Mouse (Mus musculus): ENCODE results near the gene Snapc3. TPM values are rescaled to one million over a fixed set of nuclear protein-coding genes. Genes with fewer than 3 reads are reported as not detected.

Snapc3 gene
- polyA plus RNA-seq (2011; ENCODE audit: insufficient read depth, insufficient read length, low replicate concordance, missing spikeins), result 9.8 and 22.3 TPM in 2 replicates

- Histone ChIP-seq H3K4me3 (replicated peaks; ENCODE audit: control insufficient read depth, low read depth, low read length) (peak within 1 kb of the TSS; percentile 99), H3K4me1 (ENCODE audit: control insufficient read depth, insufficient read depth, low read length) (no peaks in the 10 kb centered on the region; the same call in 1 of the 2 replicates), H3K27ac (ENCODE audit: control insufficient read depth, insufficient read depth, low read depth, low read length, poor library complexity) (peak within 1 kb of the TSS; percentile 16)
- under 1% methylated on average over 41 of the region's 41 CpGs for WGBS
- TF ChIP-seq POLR2A (IDR thresholded peaks at IDR 0.05; ENCODE audit: borderline replicate concordance, control insufficient read depth, low read depth, low read length), result peak; percentile 88; the same call in 1 of the 2 replicates
- no peak for TF ChIP-seq CTCF (IDR thresholded peaks at IDR 0.05; ENCODE audit: control insufficient read depth, insufficient read depth, low read length)
Observed at GRCm38 (mm10) chr4:83417160-83417819, at the start of gene Snapc3. TSS of gene Snapc3 (plus strand) at chr4:83417724.

- TF ChIP-seq POLR2A (IDR thresholded peaks at IDR 0.05; ENCODE audit: borderline replicate concordance, control insufficient read depth, low read depth, low read length) (no peak), CTCF (IDR thresholded peaks at IDR 0.05; ENCODE audit: control insufficient read depth, insufficient read depth, low read length) (no peak)
- H3K27ac ChIP-seq (ENCODE audit: control insufficient read depth, insufficient read depth, low read depth, low read length, poor library complexity), result no peak overlapping the region
- H3K4me1 ChIP-seq (ENCODE audit: control insufficient read depth, insufficient read depth, low read length), result no peaks in the 10 kb centered on the region; the same call in 1 of the 2 replicates
- 68% methylated on average over 4 of the region's 4 CpGs for WGBS
- H3K4me3 ChIP-seq (replicated peaks; ENCODE audit: control insufficient read depth, low read depth, low read length), result no peak overlapping the region
Observed at GRCm38 (mm10) chr4:83373381-83373780, 44.1 kb upstream of the Snapc3 start.

DNA sequence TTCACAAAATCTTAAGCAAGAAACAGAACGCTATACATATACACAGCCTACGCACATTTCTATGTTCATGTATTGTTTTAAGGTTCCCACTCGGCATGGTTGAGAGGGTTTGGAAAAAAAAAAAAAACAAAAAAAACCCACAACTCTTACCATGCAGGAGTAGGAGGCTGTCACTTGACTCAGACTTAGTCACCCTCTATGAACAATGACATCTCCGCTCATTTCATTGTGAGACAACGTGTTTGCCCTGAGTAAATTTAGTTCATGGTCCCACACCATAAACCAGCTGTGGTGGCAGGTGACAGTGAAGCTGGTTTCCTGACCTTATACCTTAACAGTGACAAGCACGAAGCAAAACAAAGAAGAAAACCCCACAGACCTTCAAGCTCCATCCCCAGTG lies 41.9 kb upstream of the Snapc3 start:
- no peak overlapping the region for H3K27ac ChIP-seq (ENCODE audit: control insufficient read depth, insufficient read depth, low read depth, low read length, poor library complexity)
- no peaks in the 10 kb centered on the region; the same call in 1 of the 2 replicates for H3K4me1 ChIP-seq (ENCODE audit: control insufficient read depth, insufficient read depth, low read length)
- H3K4me3 ChIP-seq (replicated peaks; ENCODE audit: control insufficient read depth, low read depth, low read length), result no peak overlapping the region
- TF ChIP-seq CTCF (IDR thresholded peaks at IDR 0.05; ENCODE audit: control insufficient read depth, insufficient read depth, low read length) (no peak), POLR2A (IDR thresholded peaks at IDR 0.05; ENCODE audit: borderline replicate concordance, control insufficient read depth, low read depth, low read length) (no peak)
- WGBS, result 74% methylated on average over 6 of the region's 6 CpGs

DNA sequence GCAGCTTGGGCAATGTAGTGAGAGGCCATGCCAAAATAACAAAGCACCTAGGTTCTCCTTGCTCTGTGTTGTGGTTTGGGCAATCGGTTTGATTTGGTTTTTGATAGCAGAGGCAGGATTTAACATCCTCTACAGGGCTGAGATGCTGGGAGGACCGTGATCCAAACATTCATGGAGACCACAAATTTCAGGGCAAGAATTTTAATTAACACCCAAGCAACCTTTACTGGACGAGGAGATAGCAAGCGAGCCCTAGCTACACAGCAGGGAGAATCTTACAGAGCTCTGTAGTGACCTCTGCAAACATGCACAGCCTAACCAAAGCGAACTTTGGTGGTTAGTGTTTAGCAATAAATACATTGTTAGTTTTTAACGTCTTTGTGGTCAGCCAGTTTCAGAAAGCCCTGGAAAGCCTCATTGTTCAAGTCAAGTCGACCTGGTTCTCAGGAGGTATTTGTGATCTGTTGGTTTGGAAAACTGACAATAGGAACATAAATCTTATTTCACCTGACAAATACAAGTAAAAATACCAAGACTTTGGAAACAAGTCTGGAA lies 41.0 kb upstream of the Snapc3 start:
- TF ChIP-seq POLR2A (IDR thresholded peaks at IDR 0.05; ENCODE audit: borderline replicate concordance, control insufficient read depth, low read depth, low read length) (no peak), CTCF (IDR thresholded peaks at IDR 0.05; ENCODE audit: control insufficient read depth, insufficient read depth, low read length) (no peak)
- Histone ChIP-seq H3K27ac (ENCODE audit: control insufficient read depth, insufficient read depth, low read depth, low read length, poor library complexity) (no peak overlapping the region), H3K4me3 (replicated peaks; ENCODE audit: control insufficient read depth, low read depth, low read length) (no peak overlapping the region), H3K4me1 (ENCODE audit: control insufficient read depth, insufficient read depth, low read length) (no peaks in the 10 kb centered on the region; the same call in 1 of the 2 replicates)
- WGBS, result 28% methylated on average over 7 of the region's 7 CpGs

GRCm38 (mm10) chr4:83379036-83379435 lies 38.5 kb upstream of the Snapc3 start:
- no peak for TF ChIP-seq POLR2A (IDR thresholded peaks at IDR 0.05; ENCODE audit: borderline replicate concordance, control insufficient read depth, low read depth, low read length)
- no peak for TF ChIP-seq CTCF (IDR thresholded peaks at IDR 0.05; ENCODE audit: control insufficient read depth, insufficient read depth, low read length)
- no peaks in the 10 kb centered on the region; the same call in 1 of the 2 replicates for H3K4me1 ChIP-seq (ENCODE audit: control insufficient read depth, insufficient read depth, low read length)
- H3K4me3 ChIP-seq (replicated peaks; ENCODE audit: control insufficient read depth, low read depth, low read length), result no peak overlapping the region
- no peak overlapping the region for H3K27ac ChIP-seq (ENCODE audit: control insufficient read depth, insufficient read depth, low read depth, low read length, poor library complexity)

DNA sequence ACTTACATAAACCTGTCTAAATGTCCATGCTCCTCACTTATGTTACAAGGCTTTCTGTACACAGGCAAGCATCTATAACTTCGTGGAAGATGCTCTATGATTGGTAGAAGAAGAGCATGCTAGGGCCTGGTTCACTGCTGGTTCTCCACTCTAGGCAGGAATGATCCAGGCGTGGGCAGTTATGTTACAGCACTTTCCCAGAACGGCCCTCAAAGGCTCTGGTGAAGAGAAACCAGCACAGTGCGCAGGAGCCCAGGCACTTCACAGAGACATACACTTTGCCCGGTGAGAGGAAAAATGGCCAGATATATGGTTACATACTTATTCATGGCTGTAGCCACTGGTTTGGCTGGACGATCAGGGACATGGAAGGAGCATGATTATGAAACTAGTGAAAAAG lies 37.8 kb upstream of the Snapc3 start:
- 71% methylated on average over 6 of the region's 6 CpGs for WGBS

DNA sequence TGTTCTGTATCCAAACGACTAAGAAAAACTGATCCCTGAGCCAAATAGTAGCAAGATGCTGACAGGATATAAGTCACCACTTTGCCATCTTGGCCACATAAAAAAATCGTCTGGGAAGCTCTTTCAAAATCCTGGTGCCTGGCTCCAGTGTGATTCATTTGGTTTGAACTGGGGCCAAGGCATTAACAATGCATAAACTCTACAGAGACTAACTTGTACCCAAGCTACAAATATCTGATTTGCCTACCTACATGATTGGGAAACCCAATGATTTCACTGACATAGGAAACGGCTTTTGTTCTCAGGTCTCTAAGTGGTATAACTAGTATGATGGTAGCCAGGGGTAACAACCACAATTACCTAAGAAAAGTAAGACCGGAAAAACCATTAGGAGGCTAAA lies 37.3 kb upstream of the Snapc3 start:
- H3K4me3 ChIP-seq (replicated peaks; ENCODE audit: control insufficient read depth, low read depth, low read length), result no peak overlapping the region
- no peak overlapping the region for H3K27ac ChIP-seq (ENCODE audit: control insufficient read depth, insufficient read depth, low read depth, low read length, poor library complexity)
- no peaks in the 10 kb centered on the region; the same call in 1 of the 2 replicates for H3K4me1 ChIP-seq (ENCODE audit: control insufficient read depth, insufficient read depth, low read length)
- 61% methylated on average over 4 of the region's 4 CpGs for WGBS
- no peak for TF ChIP-seq CTCF (IDR thresholded peaks at IDR 0.05; ENCODE audit: control insufficient read depth, insufficient read depth, low read length)
- no peak for TF ChIP-seq POLR2A (IDR thresholded peaks at IDR 0.05; ENCODE audit: borderline replicate concordance, control insufficient read depth, low read depth, low read length)

More for the DNA sequence above, 37.8 kb upstream of the Snapc3 start:
- Histone ChIP-seq H3K4me3 (replicated peaks; ENCODE audit: control insufficient read depth, low read depth, low read length) (no peak overlapping the region), H3K4me1 (ENCODE audit: control insufficient read depth, insufficient read depth, low read length) (no peaks in the 10 kb centered on the region; the same call in 1 of the 2 replicates), H3K27ac (ENCODE audit: control insufficient read depth, insufficient read depth, low read depth, low read length, poor library complexity) (no peak overlapping the region)
- TF ChIP-seq POLR2A (IDR thresholded peaks at IDR 0.05; ENCODE audit: borderline replicate concordance, control insufficient read depth, low read depth, low read length) (no peak), CTCF (IDR thresholded peaks at IDR 0.05; ENCODE audit: control insufficient read depth, insufficient read depth, low read length) (no peak)

DNA sequence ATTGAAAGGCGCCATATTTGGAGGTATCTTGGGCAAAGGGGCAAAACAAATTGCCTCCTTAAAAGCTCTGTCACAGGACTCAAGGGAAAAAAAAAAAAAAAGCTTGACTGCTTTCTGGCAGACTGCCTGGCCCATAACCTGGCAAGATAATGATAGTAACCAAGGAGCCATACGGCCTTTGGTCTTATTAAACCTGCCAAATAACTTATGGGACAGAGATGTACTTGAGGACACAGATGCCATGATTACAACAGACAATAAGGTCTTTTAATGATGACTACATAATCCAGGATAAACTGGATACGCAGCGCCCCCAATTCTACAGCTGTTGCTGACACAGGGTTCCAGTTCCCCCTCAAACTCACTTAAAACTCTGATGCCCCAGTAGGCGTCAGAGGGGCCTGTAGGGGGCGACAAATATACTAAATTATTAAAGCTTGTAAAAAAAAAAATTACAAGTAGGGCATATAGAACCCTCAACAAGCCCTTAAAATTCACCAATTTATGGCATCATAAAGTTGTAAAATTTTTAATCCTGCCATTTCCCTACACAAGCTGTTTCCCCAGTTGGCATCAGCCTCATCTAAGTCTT lies 33.5 kb upstream of the Snapc3 start:
- TF ChIP-seq POLR2A (IDR thresholded peaks at IDR 0.05; ENCODE audit: borderline replicate concordance, control insufficient read depth, low read depth, low read length) (no peak), CTCF (IDR thresholded peaks at IDR 0.05; ENCODE audit: control insufficient read depth, insufficient read depth, low read length) (no peak)
- no peak overlapping the region for H3K27ac ChIP-seq (ENCODE audit: control insufficient read depth, insufficient read depth, low read depth, low read length, poor library complexity)
- 42% methylated on average over 6 of the region's 6 CpGs for WGBS
- H3K4me3 ChIP-seq (replicated peaks; ENCODE audit: control insufficient read depth, low read depth, low read length), result no peak overlapping the region
- no peaks in the 10 kb centered on the region for H3K4me1 ChIP-seq (ENCODE audit: control insufficient read depth, insufficient read depth, low read length)

Data from bone marrow, adult 2 months (tissue).